Mouse (Mus musculus): ENCODE data around the gene Alg12.

- TF ChIP-seq POLR2A (IDR thresholded peaks at IDR 0.05; ENCODE audit: insufficient read depth, low read depth, low read length) = peak; percentile 77; the same call in 1 of the 2 replicates
- peak; percentile 93; the same call in 1 of the 2 replicates for TF ChIP-seq EP300 (IDR thresholded peaks at IDR 0.05; ENCODE audit: insufficient read depth, low read depth, low read length)
- 0 out of 2 replicates have a peak, but pooled peaks have one; percentile 8 for TF ChIP-seq CTCF (IDR thresholded peaks at IDR 0.05)
These were observed 44.6 kb upstream of the Alg12 start for GRCm38 (mm10) chr15:88863695-88864231.
